Mouse (Mus musculus) cortical plate, adult 2 months (tissue): ENCODE data around the gene Syce3. TPM values are rescaled to one million over a fixed set of nuclear protein-coding genes. Genes with fewer than 3 reads are reported as not detected.
"Not testable (repeated sequence)": the region's sequence is repeated elsewhere in the genome, so short reads cannot be mapped to it uniquely, and the experiment has no call there.

Experiments used
- H3K27ac ChIP-seq: fragments of 200-500 bp; 2 replicates; pipeline ENCODE4 v1.5.1; 2012; ENCODE audit warnings: low read length, control low read depth, inconsistent platforms; ENCODE audit not compliant: insufficient read depth
- H3K4me1 ChIP-seq: fragments of 200-500 bp; 2 replicates; pipeline ENCODE4 v1.6.1; 2011; ENCODE audit warnings: low read length; ENCODE audit not compliant: control insufficient read depth, insufficient read depth
- H3K4me3 ChIP-seq: fragments of 200-500 bp; 2 replicates; pipeline ENCODE4 v1.5.1; 2011; ENCODE audit warnings: mild to moderate bottlenecking, low read length, control low read depth; ENCODE audit not compliant: insufficient read depth
- CTCF ChIP-seq: fragments of 200-500 bp; IDR thresholded peaks from 2 replicates; pipeline ENCODE4 v1.5.1; 2011; ENCODE audit warnings: mild to moderate bottlenecking, control low read depth, low read length; ENCODE audit not compliant: insufficient read depth; ENCODE audit errors: extremely low read depth
- POLR2A ChIP-seq: fragments of 200-500 bp; IDR thresholded peaks from 2 replicates; pipeline ENCODE4 v1.6.1; 2011; ENCODE audit warnings: mild to moderate bottlenecking, low read length, control low read depth; ENCODE audit not compliant: insufficient read depth; ENCODE audit errors: extremely low read depth
- polyA plus RNA-seq: library from polyadenylated mRNA; depleted of rRNA; stranded (reverse); fragments of >200 nt; gene quantifications from 2 replicates; pipeline ENCODE4 v1.2.3, GENCODE M21; 2012

The Syce3 gene
- polyA plus RNA-seq, 1 experiment: 0.33 TPM

DNA sequence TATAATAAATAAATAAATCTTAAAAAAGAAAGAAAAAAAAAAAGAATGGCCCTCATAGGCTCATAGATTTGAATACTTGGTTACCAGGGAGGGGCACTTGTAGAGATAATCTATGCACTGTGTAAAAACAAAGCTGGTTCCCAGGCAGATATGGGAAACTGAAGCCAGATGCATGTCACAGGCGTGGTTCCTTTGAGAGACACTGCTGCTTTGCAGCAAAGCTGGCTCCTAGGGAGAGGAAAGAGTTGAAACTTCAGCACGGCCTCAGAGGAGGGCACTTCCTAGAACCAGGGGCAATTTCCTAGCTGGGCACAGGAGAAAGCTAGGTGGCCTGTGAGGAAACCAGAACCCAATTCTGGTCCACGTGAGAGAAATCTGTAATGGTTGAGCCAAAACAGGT, 23.8 kb upstream of the Syce3 start:
- Histone ChIP-seq H3K4me3 (no peak overlapping the region), H3K27ac (no peak overlapping the region)
- TF ChIP-seq CTCF (no peak), POLR2A (no peak)

DNA sequence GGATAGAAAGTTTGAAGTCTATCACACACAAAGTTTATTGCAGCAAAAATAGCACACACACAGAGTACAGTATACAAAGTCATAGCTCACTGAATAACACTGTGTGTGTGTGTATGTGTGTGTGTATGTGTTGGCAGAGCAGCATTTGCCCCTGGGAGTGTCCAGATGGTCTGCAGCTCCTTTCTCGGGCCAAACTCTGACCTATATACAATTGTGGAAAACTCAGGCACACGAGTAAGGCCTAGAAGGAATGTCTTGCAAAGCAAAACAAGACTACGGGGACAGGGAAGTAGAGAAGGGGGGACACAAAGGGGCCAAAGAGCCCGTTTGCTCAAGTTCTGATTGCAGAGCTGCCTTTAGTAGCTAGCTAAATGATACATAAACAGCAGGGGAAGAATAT, 22.6 kb upstream of the Syce3 start:
- no peak overlapping the region for H3K27ac ChIP-seq

More for the DNA sequence above, 23.8 kb upstream of the Syce3 start:
- H3K4me1 ChIP-seq: no peaks in the 10 kb centered on the region

DNA sequence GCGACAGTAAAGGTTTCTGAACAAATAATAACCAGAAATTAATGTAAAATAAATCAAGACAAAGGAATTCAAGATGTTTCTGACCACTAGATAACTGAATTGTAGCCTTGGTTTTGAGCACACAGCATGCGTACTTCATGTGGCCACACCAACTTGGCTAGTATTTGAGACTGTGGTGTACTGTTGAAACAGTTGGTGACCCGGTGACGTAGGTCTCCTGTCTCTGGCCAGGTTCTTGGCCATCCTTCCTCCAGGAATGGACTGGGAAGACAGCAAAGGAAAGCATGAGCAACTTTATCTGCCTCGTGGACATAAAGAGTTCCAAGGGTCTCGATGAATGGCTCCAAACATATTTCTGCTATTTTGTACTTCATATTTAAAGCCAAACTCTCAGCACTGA, 21.5 kb upstream of the Syce3 start:
- TF ChIP-seq CTCF (no peak), POLR2A (no peak)
- Histone ChIP-seq H3K4me3 (no peak overlapping the region), H3K4me1 (no peaks in the 10 kb centered on the region; the same call in 1 of the 2 replicates), H3K27ac (no peak overlapping the region)

More for the DNA sequence above, 22.6 kb upstream of the Syce3 start:
- Histone ChIP-seq H3K4me1 (no peaks in the 10 kb centered on the region; the same call in 1 of the 2 replicates), H3K4me3 (no peak overlapping the region)
- TF ChIP-seq POLR2A (no peak), CTCF (no peak)

DNA sequence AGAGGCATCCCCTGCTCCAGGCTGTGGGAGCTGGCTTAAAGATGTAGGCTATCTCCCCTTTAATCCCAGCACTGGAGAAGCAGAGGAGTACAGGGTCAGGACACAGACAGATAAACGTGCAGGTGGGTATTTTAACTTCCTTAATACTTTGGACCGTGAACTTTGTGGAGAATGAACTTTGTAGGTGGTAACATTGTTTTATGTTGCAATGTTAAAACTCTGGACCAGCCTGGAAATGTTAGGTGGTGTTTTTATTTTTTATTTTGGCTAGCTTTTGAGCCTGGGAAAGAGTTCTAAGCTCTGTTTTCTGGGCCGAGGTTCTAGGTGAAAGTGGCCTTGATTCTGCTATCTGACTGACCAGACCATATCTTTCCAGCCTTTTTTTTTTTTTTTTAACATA, 21.0 kb upstream of the Syce3 start:
- TF ChIP-seq POLR2A (no peak), CTCF (no peak)
- H3K4me1 ChIP-seq: no peaks in the 10 kb centered on the region; the same call in 1 of the 2 replicates
- H3K27ac ChIP-seq: no peak overlapping the region
- no peak overlapping the region for H3K4me3 ChIP-seq

DNA sequence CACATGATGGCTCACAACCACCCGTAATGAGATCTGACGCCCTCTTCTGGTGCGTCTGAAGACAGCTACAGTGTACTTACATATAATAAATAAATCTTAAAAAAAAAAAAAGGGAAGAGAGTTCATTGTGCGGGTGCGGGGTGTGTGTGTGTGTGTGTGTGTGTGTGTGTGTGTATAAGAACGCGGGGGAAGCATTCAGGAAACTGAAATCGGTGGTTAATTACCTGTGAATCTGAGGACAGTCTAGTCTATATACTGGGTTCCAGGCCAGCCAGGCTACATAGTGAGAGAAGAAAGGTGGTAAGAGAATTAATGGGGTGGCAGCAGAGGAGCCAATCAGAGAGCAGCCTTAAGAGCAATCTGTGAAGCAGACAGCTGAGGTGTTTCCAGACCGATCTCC, 20.5 kb upstream of the Syce3 start:
- H3K4me1 ChIP-seq, H3K4me3 ChIP-seq, H3K27ac ChIP-seq: not testable (repeated sequence)

DNA sequence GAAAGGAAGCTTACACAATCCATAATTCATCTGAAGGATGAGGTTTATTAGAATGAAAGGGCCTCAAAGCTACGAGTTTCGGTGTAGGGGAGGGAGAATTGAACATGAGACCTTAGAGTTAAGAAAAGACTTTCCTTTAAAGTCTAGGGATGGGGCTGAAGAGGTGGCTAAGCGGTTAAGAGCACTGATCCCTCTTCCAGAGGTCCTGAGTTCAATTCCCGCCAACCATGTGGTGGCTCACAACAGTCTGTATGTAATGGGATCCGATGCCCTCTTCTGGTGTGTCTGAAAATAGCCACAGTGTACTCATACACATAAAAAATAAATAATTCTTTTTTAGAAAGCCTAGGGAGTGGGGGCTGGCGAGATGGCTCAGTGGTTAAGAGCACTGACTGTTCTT, 20.0 kb upstream of the Syce3 start:
- peak overlapping the region; percentile 84 for H3K4me3 ChIP-seq
- TF ChIP-seq POLR2A (no peak), CTCF (no peak)
- no peaks in the 10 kb centered on the region; the same call in 1 of the 2 replicates for H3K4me1 ChIP-seq
- no peak overlapping the region for H3K27ac ChIP-seq

DNA sequence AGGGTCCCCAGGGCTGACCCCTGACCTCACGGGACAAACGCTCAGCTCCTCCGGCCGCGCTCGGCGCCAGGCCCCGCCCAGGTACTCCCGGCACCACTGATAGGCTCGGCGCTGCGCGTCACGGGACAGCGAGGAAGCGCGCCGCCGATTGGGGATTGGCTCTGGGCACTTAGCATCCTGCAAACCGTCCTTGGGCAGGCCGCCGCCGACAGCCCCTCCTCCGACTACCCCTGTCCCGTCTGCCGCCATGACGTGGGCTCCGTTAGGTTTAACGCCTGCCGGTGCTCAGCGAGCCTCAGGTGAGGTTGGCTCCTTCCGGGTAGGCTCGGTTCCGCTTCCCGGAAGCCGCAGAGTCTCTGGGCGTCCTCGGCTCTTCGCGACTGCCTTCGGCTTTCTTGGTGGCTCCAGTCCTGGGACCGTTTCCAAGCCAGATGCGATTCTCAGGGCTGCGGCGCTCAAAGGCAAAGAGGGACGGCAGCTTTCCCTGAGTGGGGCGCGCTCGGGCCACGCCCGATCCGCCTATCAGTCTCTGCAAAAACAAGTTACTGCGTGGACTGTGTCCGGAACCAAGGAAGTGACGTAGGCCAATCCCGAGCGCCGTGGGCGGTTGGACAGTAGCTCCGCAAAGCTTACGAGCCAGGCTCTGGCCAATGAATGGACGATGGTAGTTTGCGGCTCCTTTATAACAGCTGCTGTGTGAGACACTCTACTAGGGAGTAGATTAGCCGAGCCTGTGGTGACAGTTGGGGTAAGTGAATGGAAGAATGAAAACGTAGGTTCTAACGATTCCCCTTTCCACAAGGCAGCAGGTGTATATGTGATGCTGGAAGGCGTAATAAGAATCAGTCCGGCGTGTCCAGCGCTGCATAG, 19.3 kb upstream of the Syce3 start, which contains the start of the genes C730034F03Rik, Gm44502 and Chkb:
TSS of gene C730034F03Rik (plus strand) at position 238 of the 870 bp plus-strand sequence.
TSS of gene Gm44502 (minus strand) at position 345 of the 870 bp plus-strand sequence.
TSS of gene Chkb (minus strand) at position 557 of the 870 bp plus-strand sequence.
- Histone ChIP-seq H3K4me1 (no peaks in the 10 kb centered on the region; the same call in 1 of the 2 replicates), H3K4me3 (peak within 1 kb of the TSS; percentile 84), H3K27ac (peak within 1 kb of the TSS; percentile 93)
- no peak for TF ChIP-seq CTCF
- TF ChIP-seq POLR2A: peak; percentile 88

DNA sequence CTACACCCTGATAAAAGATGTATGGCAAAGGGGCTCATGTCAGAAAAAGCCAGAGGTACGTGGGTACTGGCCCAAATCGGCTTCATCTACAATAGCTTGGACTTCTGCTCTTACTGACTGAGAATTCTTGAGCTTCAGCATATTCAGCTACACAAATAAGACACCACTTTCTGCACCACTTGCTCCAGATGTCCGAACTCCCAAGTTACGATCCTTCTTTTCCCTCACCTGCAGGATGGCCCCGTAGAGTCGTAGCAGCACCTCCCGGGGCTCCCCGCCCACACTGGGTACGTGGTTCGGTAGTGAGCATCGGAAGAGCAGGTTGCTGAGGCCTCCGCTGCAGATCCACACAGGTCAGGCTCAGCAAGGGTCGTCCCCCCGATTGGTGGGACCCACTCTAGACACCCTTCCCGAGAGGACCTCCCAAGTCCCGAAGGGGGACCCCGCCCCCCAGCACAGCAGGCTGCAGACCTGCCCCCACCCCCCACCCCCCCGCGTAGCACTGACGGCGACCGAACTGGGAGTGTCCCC, 18.6 kb upstream of the Syce3 start:
- H3K4me3 ChIP-seq: peak overlapping the region; percentile 84
- H3K27ac ChIP-seq: no peak overlapping the region
- no peak for TF ChIP-seq CTCF
- TF ChIP-seq POLR2A: no peak
- H3K4me1 ChIP-seq: no peaks in the 10 kb centered on the region; the same call in 1 of the 2 replicates

DNA sequence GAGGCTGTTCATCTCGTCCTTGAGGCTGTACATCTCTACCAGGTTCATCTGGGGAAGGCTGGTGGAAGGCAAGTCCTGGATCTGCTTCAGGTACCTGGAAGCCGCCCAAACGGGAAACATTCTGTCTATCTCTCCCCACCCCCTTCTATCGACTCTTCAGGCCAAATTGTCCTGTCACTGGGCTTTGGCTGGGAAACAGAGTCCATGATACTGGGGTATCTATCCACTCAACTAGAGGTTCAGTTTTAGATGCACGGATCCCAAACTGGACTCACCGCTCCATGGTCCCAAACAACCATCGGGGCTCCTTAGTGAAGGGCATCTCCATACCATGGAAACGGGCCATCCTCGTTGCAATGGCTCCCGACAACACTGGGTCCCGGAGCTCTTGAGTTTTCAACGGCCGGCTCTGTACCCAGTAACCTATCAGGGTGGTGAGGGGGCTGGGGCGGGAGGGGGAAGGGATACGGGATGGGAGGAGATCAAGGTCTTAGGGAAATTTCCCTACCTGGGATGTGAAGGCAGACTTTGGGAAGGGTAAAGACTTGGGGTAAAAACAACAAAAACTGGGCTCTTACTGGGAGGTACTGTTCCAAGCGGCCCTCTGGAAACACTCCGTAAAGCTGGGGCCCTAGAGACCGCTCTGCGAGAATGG, 18.0 kb upstream of the Syce3 start:
- TF ChIP-seq POLR2A (no peak), CTCF (no peak)
- Histone ChIP-seq H3K27ac (no peak overlapping the region), H3K4me3 (peak overlapping the region; percentile 84), H3K4me1 (no peaks in the 10 kb centered on the region; the same call in 1 of the 2 replicates)
